Mouse (Mus musculus): ENCODE data around the gene Cdk1.

Gene Cdk1

DNA sequence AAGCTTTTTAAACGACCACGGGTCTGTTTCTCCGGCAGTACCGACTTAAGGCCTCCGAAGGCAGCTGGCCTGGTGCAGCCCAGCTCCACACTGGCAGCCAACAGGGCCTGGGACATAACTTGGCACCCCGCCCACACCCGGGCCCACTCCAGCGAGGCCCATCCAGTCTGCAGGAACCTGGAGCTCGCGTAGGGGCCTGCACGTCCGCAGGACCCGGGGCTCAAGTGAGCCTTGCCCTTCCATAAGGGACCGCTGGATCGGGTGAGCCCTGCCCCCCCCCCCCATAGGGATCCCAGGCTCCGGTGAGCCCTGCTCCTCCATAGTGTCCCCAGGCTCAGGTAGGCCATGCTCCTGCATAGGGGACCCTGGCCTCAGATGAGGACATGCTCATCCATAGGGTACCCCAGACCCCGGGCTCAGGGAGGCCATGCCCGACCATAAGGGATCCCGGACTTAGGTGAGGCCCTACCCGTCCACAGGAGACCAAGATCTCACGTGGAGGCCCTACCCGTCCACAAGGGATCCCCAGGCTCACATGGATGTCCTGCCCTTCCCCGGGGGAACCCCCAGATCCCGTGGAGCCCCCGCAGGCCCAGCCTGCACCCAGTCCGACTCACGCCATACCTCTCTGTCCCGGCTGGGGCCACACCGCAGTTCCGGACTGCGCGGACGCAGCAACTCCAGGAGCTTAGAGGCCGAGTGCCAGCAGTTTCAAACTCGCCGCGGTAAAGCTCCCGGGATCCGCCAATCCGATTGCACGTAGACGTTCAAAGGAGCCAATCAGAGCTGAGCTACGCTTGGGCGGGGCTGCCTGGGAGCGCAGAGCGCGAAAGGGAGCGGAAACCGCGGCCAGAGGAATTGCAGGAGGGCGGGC is at the start of gene Cdk1:
TSS of gene Cdk1 (minus strand) at position 727 of the 874 bp plus-strand sequence.
- DNase-seq (ENCODE audit: low spot score in 2 of 2): peak; percentile 89 to 92

DNA sequence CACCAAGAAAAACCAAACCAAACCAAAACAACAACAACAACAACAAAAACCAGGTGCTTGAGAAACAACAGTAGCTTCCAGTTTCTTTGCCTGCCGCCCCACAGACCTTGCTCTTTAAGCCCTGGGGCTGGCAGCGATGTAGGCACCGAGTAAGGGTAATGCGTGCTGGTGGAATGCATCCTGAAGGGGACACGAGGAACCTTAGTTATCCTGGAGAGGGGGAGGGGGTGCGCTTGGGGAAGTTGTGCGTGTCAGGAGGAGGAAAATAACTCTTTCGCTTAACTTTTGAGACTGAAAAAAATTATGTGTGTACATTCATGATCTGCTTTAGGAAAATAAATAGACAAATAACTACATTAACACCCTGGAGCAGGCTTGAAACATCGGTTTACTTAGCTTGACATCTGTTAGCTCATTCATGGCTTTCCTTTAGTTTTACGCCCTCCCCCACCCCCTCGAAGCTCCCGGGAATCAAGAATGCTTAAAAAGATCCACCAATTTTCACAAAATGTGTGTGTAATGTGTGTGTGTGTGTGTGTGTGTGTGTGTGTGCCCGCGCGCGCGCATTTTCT is 47.2 kb upstream of the Cdk1 start:
- no peak for DNase-seq (ENCODE audit: low spot score in 2 of 2)

DNA sequence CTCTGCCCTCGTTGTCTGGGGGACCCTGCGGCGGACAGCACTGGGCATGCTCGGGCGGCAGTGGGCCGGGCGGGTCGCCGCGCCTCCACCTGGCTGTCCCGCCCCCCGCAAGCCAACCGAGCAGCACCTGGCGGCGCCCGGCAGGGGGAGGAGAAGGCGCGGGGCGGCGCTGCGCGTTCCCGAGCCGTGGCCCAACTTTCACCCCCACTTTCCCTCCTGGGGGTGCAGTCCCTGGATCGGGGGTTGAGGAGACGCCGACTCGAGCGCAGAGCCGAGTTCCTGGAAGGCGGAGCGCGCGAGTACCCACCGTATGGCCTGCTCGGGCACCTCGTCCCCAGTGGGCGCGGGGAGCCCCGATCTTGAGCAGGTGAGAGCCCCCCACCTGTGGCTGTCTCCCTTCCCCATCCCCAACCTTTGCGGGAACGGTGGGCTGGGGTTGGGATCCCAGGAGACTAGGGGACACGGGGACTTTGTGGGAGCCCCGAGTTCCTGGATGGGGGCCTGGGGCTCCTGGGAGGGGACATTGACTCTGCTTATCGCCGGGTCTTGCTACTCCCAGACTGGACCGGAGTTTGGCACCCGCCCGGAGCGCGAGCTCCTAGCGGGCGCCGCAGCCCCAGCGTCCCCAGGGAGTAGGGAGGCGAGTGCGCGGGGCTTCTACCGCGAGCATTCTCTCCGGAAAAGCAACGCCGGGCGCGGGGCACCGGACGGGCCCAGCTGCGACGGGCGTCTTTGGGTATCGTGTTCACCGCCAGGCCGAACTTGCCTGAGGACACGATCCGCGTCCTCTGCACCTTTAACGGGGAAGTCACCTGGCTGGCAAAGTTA is 46.2 kb upstream of the Cdk1 start, which contains the start of gene Ank3:
TSS of gene Ank3 (plus strand) at position 11 of the 828 bp plus-strand sequence.
- peak in 1 of 2 experiments; percentile 7 for DNase-seq (ENCODE audit: low spot score in 2 of 2)

DNA sequence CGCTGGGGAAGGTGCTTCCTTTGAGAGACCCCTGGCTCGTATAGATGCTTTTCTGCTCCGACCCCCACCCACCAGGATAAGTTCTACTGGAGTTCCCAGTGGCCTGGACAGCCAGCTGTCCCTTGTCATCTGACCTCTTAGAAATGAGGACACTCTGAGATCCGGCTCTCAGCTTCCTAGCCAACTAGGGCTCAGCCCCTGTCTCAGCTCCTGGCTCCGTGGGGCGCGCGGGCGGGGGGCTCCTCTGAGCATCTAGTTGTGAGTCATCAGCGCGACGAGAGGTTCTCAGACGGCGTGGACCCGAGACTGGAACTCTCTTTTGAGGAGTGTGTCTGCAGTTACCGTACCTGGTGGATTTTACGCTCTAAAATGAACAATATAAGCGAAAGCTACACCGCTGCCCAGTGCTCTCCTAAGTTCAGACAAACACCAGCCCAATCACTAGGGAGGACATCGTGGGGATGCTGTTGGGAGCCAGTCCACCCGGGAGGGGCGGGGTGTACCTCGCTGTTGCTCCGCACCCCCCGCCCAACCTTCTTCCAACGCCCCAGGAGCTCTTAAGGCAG is 45.5 kb upstream of the Cdk1 start:
- no peak for DNase-seq (ENCODE audit: low spot score in 2 of 2)

DNA sequence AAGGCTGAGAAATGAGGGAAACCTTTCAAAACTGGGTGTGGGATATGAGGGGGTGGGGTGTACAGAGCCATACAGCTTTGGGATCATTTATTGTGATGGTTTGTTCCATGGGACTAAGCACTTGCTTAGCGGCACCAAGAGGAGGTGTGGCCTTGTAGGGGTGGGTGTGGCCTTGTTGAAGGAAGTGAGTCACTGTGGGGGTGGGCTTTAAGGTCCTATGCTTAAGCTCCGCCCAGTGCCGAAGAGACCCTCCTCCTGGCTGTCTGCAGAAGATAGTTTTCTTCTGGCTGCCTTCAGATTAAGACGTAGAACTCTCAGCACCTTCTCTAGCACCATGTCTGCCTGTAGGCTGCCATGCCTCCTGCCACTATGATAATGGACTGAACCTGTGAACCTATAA is 36.8 kb upstream of the Cdk1 start:
- DNase-seq (ENCODE audit: low spot score in 2 of 2): no peak

DNA sequence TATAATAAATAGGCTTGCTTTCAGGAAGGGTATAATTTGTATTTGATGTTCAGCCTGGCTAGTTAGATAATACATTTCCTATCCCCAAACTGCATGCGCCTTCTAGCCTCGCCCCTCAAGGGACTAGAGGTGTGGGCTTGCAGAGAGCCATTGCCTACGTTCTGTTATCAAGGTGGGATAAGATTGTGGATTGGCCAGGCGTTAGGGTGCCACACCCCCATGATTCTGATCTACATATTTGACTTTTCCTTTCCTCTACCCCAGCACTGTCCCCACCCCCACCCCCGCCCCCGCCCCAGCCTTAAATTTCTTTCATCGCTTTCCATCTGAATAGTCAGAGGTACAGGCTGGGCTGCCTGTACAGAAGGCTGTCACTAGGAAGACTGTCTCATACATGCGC is 34.0 kb upstream of the Cdk1 start:
- DNase-seq (ENCODE audit: low spot score in 2 of 2): no peak

DNA sequence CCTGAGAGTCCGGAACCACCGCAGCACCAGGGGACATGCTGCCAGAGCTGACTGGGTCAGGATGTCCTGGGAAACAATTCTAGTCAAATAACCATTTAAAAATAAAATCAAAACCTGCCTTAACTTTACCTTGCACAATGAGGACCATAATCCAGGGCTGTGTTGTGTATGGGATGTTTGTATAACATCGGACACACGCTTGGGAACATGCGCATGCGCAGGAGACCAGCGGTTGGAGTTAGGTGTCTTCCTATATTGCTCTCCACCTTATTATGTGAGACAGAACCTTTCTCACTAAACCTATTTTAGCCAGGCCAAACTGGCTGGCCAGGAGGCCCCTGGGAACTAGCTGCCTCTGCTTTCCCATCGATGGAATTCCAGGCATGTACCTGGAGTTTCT is 32.4 kb upstream of the Cdk1 start:
- no peak for DNase-seq (ENCODE audit: low spot score in 2 of 2)

DNA sequence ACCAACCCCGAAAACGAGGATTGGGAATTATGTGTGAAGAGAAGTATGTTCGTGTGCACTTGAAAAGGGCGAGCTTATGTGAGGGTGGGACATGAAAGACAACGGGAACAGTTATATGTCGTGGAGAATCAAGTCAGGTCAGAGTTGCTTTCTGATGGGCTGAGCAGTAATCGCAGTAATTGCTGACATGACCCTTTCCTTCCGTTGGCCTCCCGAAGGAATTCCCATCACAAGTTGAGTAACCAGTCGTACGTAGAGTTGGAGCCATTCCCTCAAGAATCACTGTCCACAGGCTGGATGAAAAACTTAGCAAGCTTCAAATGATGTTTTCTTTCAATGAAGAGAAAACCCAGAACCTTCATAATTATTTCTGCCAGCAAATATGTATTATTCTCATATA is 31.9 kb upstream of the Cdk1 start:
- DNase-seq (ENCODE audit: low spot score in 2 of 2): no peak

DNA sequence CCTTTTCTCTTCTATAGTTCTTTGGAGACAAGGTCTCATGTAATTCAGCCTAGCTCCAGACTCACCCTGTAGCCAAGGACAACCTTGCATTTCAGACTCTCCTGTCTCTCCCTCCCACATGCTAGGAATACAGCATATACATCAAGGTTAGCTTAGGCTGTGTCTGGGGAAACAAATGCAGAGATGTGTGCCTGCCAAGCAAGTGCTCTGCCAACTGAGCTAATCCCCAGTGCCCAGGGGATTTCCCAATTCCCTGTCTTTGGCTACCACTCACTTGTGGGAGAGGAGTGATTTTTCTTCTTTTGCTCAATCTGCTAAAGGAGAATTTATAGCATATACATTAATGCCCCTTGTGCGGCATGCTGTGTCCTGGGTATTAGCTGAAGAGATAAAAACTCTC is 30.4 kb upstream of the Cdk1 start:
- no peak for DNase-seq (ENCODE audit: low spot score in 2 of 2)

DNA sequence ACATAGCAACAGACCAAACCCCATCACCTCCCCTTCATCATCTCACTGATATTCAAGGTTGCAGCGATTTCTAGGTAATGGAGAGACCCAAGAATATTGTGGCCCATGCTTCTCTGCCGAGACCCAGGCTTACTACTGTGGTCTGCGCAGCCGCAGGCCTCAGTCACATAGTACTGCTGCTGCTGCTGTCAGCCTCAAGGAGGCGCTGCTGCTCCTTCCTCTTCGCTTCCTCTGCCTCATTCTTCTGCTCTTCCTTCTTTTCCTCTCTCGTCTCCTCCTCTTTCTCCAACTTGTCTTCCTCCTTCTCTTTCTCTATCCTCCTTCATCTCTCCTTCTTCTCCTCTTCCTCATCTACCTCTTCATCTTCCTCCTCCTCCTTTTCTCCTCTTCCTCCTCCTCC is 22.4 kb upstream of the Cdk1 start:
- no peak for DNase-seq (ENCODE audit: low spot score in 2 of 2)

DNA sequence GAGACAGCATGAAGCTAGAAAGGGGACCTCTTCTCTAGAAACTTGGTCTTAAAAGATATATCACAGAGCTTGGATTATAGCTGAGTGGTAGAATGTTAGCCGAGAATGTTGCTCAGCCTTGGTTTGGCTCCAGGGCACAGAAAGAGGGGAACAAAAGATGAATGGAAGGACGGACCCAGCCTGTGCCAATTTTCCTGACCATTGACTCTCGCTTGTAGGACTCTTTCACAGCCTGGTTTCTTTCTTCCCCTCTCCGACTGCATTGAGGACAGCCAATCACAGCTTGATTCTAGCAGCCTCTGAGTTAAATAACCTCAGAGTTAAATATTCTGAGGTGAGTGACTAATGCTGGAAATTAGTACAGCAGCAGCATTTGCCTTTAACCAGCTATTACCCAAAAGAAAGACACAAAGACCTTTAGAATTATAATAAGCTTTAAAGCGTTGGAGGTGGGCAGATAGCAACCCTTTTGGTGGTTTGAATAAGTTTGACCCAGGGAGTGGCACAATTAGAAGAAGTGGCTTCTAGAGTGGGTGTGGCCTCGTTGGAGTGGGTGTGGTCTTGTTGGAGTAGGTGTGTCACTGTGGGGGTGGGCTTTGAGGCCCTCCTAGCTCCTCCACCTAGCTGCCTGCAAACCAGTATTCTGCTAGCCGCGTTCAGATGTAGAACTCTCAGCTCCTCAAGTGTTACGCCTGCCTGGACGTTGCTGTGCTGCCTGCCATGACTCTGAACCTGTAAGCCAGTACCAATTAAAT is 21.2 kb upstream of the Cdk1 start:
- DNase-seq (ENCODE audit: low spot score in 2 of 2): no peak

DNA sequence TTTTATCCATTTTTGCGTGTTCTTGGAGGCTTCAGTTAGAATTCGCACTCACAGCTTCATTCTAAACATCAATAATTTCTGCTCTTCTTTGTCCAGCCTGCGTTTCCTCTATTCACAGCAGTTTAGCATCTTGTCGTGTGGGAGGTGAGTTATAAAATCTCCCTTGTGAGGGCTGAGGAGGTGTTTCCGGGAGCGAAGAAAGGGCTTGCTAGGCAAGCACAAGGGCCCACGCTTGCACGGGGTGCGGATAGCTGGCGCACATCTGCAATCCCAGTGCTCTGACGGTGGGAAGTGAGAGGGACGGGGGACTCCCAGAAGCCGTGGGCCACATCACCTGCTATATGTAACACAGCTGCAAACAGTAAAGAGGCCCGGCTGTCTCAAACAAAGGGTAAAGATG is 19.3 kb upstream of the Cdk1 start:
- no peak for DNase-seq (ENCODE audit: low spot score in 2 of 2)

DNA sequence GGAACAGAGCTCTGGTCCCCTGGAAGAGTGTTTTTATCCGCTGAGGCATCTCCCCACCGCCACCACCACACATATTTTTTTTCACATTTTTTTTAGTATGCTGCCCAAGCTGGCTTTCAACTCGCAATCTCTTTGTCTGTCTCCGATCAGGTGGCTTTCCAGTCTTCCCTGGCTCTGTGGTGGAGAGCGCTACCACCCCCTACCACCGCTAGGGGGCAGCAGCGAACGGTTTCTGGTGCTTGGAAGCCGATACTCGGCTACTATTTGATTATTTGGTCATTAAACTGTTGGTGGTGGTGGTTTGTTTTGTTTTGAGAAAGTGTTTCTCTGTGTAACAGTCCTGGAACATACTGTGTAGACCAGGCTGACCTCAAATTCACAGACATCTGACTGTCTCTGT is 18.7 kb upstream of the Cdk1 start:
- DNase-seq (ENCODE audit: low spot score in 2 of 2): peak in 1 of 2 experiments; percentile 11

DNA sequence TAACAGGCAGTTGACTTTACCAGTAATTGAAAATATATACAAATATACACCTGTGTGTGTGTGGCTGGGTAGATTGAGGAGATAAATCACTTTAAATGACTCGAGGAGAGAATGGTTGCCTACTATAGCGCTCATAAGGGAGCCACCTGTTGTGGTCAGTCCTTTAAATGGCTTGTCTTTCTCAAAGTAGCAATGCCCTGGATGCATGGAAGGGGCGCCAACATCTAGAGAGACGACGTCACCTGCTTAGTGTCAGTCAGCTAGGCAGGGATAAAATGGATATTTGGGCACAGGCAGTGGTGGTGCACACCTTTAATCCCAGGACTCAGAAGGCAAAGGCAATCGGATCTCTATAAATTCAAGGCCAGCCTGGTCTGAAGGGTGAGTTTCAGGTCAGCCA is 16.6 kb upstream of the Cdk1 start:
- no peak for DNase-seq (ENCODE audit: low spot score in 2 of 2)

DNA sequence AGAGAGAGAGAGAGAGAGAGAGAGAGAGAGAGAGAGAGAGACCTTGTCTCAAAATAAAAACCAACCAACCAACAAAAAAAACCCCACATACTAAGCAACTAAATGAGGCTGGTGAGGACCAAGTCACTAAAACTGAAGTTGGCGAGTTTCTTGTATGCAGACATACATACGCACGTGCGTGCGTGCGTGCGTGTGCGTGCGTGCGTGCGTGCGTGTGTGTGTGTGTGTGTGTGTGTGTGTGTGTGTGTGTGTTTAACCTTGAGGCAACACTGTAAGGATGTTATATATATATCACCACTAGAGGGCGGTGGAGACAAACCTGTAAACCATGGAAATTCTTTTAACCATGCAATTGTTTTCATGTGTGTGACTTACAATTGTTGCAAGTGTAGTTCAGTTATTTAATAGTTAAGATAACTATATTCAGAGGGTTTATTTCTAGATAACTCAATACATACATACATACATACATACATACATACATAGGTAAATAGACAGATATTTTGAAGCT is 14.2 kb upstream of the Cdk1 start:
- DNase-seq (ENCODE audit: low spot score in 2 of 2): peak in 1 of 2 experiments; percentile 33

DNA sequence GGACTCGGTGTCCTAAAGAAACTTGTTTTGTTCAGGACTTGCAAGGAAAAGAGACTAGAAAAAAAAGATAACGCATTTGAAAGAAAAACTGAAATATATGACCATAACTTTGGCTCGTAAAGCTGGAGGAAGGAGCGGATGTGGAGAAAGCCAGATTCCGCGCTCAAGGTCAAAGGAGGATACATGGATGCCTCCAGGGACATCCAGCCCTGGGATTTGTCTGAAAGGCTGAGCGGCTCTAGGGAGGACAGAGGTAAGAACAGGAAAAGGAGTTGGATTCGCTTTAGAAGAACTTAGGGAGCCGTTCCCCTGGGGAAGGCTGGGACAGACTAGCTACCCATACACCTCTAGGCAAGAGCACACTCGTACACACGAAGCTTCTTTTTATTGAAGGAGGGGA is 13.5 kb upstream of the Cdk1 start:
- no peak for DNase-seq (ENCODE audit: low spot score in 2 of 2)

DNA sequence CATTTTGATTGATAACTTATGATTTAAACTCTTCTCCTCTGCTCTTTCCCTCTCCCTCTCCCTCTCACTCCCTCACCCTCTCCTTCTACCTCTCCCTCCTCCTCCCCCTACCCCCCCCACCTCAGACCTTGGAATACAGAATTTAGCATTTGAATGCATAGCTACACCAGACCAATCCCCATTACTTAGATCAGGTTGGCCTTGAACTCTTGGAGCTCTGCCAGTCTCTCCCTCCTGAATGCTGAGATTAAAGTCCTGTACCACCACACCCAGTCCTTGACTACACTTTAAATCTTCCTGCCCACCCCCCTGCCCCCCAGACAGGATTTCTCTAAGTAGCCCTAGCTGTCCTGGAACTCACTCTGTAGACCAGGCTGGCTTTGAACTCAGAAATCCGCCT is 6.9 kb upstream of the Cdk1 start:
- DNase-seq (ENCODE audit: low spot score in 2 of 2): no peak

DNA sequence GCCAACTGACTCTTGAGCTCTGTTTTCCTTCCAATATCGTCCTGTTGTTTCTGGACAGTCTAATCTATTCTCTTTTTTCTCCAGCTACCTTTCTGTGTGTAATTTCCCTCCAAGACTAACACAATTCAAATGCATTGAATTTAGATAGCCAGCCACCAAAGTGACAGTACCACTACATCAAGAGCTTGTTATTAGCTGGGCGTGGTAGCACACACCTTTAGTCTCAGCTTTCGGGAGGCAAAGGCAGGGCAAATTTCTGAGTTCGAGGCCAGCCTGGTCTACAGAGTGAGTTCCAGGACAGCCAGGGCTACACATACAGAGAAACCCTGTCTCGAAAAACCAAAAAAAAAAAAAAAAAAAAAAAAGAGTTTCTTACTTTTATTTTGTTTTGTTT is 345 bp upstream of the Cdk1 start:
- peak in 1 of 2 experiments; percentile 5 for DNase-seq (ENCODE audit: low spot score in 2 of 2)

DNA sequence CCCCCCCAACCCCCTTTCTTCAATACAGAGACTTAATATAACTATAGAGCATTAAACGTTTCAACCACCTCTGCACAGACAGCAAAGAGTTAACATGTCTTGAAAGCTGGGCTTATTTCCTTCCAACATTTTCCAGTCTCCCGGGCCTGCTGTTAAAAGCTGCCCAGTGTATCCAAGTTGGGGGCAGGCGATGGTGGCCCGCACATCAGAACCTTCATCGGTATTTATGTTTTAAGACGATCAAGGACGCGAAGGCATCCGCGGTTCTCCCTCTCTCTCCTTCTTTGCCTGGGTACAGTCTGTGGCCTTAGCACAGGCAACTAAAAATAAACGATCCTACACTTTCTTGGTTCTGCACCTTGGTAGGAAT is 911 bp downstream of the Cdk1 start:
- peak in 1 of 2 experiments; percentile 7 for DNase-seq (ENCODE audit: low spot score in 2 of 2)

DNA sequence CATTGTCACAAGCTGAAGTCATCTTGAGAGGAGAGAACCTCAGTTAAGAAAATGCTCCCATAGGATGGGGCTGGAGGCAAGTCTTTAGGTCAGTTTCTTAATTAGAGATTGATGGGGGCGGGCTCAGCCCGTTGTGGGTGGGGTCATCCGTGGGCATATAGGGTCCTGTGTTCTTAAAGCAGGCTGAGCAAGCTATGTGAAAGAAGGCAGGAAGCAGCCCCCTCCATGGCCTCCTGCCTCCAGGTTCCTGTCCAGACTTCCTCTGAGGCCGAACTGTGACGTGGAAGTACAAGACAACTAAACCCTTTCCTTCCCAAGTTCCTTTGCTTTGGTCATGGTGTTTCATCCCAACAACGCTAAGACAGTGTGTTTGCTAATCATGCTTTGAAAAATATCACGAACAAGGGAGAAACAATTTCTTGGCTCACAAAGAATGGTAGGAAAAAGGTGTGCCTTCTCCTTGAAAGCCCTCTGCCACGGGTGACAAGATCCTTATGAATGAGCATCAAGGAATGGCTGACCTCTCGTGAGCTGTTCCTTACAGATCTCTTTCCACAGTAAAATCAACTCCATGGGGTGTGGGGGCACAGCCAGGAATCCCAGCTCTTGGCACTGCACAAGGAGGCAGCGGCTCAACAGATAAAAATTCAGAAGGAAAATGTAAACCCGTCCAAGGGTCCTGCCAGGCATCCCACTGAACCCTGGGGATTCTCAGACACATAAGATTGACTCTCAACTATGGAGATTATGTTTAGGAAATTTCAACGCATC is 1.5 kb downstream of the Cdk1 start:
- DNase-seq (ENCODE audit: low spot score in 2 of 2): no peak

DNA sequence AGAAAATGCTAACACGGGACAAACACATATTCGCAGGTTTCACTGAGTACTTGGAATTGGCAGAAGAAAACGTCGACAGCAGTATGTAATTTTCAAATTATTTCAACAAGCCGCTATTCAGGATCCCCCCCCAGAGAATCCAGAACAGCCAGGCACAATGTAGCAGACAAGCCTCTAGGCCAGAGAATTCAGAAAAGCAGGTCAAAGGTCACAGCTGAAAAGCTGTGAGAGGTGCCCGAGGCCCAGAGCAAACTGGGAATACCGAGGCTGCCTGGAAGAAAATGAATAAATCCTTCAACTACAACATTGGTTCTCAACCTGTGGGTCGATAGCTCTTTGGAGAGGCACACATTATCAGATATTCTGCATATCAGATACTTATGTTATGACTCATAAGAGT is 4.5 kb downstream of the Cdk1 start:
- no peak for DNase-seq (ENCODE audit: low spot score in 2 of 2)

Data from thymus, postnatal 10 days (tissue).